Mouse (Mus musculus): ENCODE results near the gene Ildr2. TPM values are rescaled to one million over a fixed set of nuclear protein-coding genes. Genes with fewer than 3 reads are reported as not detected.

Gene Ildr2
- total and polyA plus RNA-seq, 2 experiments from 2014 or later, result 6.4 to 38.1 TPM

DNA sequence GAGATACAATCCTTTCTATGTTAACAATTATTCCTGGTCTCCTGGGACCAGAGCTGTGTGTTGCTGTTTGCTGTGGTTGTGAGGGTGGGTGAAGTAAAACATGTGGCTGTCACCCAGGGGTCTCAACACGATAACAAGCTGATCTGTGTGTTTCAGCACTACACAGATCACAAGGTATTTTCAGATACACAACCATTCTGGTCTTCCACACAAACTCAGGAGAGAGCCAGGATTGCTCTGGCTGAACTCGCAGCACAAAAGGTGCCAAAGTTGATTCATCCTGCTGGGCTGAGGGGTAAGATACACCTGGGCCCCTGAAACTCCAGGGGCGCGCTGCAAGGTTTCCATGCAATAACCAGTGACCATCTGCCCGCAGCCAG, 54.5 kb downstream of the Ildr2 start:
- Histone ChIP-seq H3K27ac (ENCODE audit: low read depth, low read length) (no peak overlapping the region; the same call in 1 of the 2 replicates), H3K9me3 (ENCODE audit: low read length) (no peaks in the 10 kb centered on the region), H3K36me3 (ENCODE audit: insufficient read depth) (no peaks in the 10 kb centered on the region), H3K4me3 (ENCODE audit: low read depth, low read length) (peak overlapping the region; percentile 57), H3K4me1 (ENCODE audit: insufficient read depth) (no peaks in the 10 kb centered on the region), H3K27me3 (ENCODE audit: insufficient read depth, low read length) (no peaks in the 10 kb centered on the region; the same call in 1 of the 2 replicates), H3K4me2 (ENCODE audit: low read depth) (peak overlapping the region; percentile 95), H3K9ac (peak overlapping the region; percentile 59)
- ATAC-seq (no peak), DNase-seq (no peak)
- 18% methylated on average over 5 of the region's 5 CpGs for WGBS
- TF ChIP-seq CTCF (IDR thresholded peaks at IDR 0.05; ENCODE audit: low read depth), result no peak

- TF ChIP-seq CTCF (IDR thresholded peaks at IDR 0.05; ENCODE audit: low read depth), result peak; percentile 37
- 2% methylated on average over 94 of the region's 94 CpGs for WGBS
Measured at GRCm38 (mm10) chr1:166308851-166309715, 55.1 kb downstream of the Ildr2 start.

DNA sequence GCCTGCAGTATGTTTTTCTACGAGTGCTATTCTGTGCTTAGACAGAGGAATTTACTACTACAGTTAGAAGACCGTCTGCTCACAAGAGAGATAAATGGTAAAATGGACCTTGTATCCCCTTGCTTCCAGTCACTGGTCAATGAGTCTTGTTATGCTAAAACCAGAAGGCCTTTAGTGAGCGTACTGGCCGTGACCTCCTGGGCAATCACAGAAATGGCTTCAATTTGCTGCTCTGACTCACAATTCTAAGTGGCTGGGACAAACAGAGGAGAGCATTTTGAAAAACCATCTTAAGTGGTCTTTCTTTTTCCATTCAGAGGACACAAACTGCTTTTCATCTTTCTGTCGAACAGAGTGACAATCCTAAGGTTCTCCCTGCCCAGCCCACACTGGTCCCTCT, 57.2 kb downstream of the Ildr2 start:
- Histone ChIP-seq H3K4me2 (ENCODE audit: low read depth) (no peak overlapping the region), H3K4me3 (ENCODE audit: low read depth, low read length) (no peak overlapping the region), H3K27me3 (ENCODE audit: insufficient read depth, low read length) (no peaks in the 10 kb centered on the region; the same call in 1 of the 2 replicates), H3K36me3 (ENCODE audit: insufficient read depth) (no peaks in the 10 kb centered on the region), H3K4me1 (ENCODE audit: insufficient read depth) (no peaks in the 10 kb centered on the region), H3K9me3 (ENCODE audit: low read length) (no peaks in the 10 kb centered on the region), H3K9ac (no peak overlapping the region), H3K27ac (ENCODE audit: low read depth, low read length) (no peak overlapping the region)
- TF ChIP-seq CTCF (IDR thresholded peaks at IDR 0.05; ENCODE audit: low read depth), result no peak
- ATAC-seq (no peak), DNase-seq (no peak)
- 71% methylated on average over 5 of the region's 5 CpGs for WGBS

More at GRCm38 (mm10) chr1:166308851-166309715, 55.1 kb downstream of the Ildr2 start:
- DNase-seq, result peak; percentile 63
- Histone ChIP-seq H3K4me1 (ENCODE audit: insufficient read depth) (no peaks in the 10 kb centered on the region), H3K9ac (peak overlapping the region; percentile 59), H3K4me2 (ENCODE audit: low read depth) (peak overlapping the region; percentile 95), H3K4me3 (ENCODE audit: low read depth, low read length) (peak overlapping the region; percentile 57), H3K27me3 (ENCODE audit: insufficient read depth, low read length) (no peaks in the 10 kb centered on the region; the same call in 1 of the 2 replicates), H3K27ac (ENCODE audit: low read depth, low read length) (peak overlapping the region; percentile 35; the same call in 1 of the 2 replicates), H3K36me3 (ENCODE audit: insufficient read depth) (no peaks in the 10 kb centered on the region), H3K9me3 (ENCODE audit: low read length) (no peaks in the 10 kb centered on the region)
- ATAC-seq, result peak; percentile 64

GRCm38 (mm10) chr1:166313637-166314036, 59.7 kb downstream of the Ildr2 start:
- Histone ChIP-seq H3K36me3 (ENCODE audit: insufficient read depth) (no peaks in the 10 kb centered on the region), H3K4me3 (ENCODE audit: low read depth, low read length) (no peak overlapping the region), H3K27ac (ENCODE audit: low read depth, low read length) (no peak overlapping the region), H3K9ac (no peak overlapping the region), H3K4me1 (ENCODE audit: insufficient read depth) (no peaks in the 10 kb centered on the region), H3K27me3 (ENCODE audit: insufficient read depth, low read length) (no peaks in the 10 kb centered on the region), H3K4me2 (ENCODE audit: low read depth) (no peak overlapping the region), H3K9me3 (ENCODE audit: low read length) (no peaks in the 10 kb centered on the region)
- DNase-seq (no peak), ATAC-seq (no peak)
- 84% methylated on average over 1 of the region's 1 CpGs for WGBS
- no peak for TF ChIP-seq CTCF (IDR thresholded peaks at IDR 0.05; ENCODE audit: low read depth)

- DNase-seq (no peak), ATAC-seq (no peak)
- Histone ChIP-seq H3K27ac (ENCODE audit: low read depth, low read length) (no peak overlapping the region), H3K9me3 (ENCODE audit: low read length) (no peaks in the 10 kb centered on the region), H3K4me3 (ENCODE audit: low read depth, low read length) (no peak overlapping the region), H3K4me1 (ENCODE audit: insufficient read depth) (no peaks in the 10 kb centered on the region), H3K4me2 (ENCODE audit: low read depth) (no peak overlapping the region), H3K36me3 (ENCODE audit: insufficient read depth) (no peaks in the 10 kb centered on the region), H3K27me3 (ENCODE audit: insufficient read depth, low read length) (no peaks in the 10 kb centered on the region), H3K9ac (no peak overlapping the region)
- TF ChIP-seq CTCF (IDR thresholded peaks at IDR 0.05; ENCODE audit: low read depth), result no peak
- 86% methylated on average over 4 of the region's 4 CpGs for WGBS
Measured at GRCm38 (mm10) chr1:166315706-166316105, 61.8 kb downstream of the Ildr2 start.

GRCm38 (mm10) chr1:166319132-166319698, 65.3 kb downstream of the Ildr2 start:
- peak; percentile 78 for DNase-seq
- peak; percentile 40 for ATAC-seq
- 11% methylated on average over 4 of the region's 4 CpGs for WGBS

GRCm38 (mm10) chr1:166326421-166326820, 72.5 kb downstream of the Ildr2 start:
- H3K4me2 ChIP-seq (ENCODE audit: low read depth), result no peak overlapping the region
- H3K4me3 ChIP-seq (ENCODE audit: low read depth, low read length), result no peak overlapping the region
- 80% methylated on average over 3 of the region's 3 CpGs for WGBS
- H3K27ac ChIP-seq (ENCODE audit: low read depth, low read length), result no peak overlapping the region
- TF ChIP-seq CTCF (IDR thresholded peaks at IDR 0.05; ENCODE audit: low read depth), result no peak
- peak; percentile 42; the same call in 1 of the 2 replicates for ATAC-seq
- no peaks in the 10 kb centered on the region for H3K27me3 ChIP-seq (ENCODE audit: insufficient read depth, low read length)
- H3K9me3 ChIP-seq (ENCODE audit: low read length), result no peaks in the 10 kb centered on the region
- DNase-seq, result no peak
- no peaks in the 10 kb centered on the region for H3K36me3 ChIP-seq (ENCODE audit: insufficient read depth)
- H3K4me1 ChIP-seq (ENCODE audit: insufficient read depth), result peaks cover 4% of the 10 kb centered on the region
- no peak overlapping the region for H3K9ac ChIP-seq

More at GRCm38 (mm10) chr1:166319132-166319698, 65.3 kb downstream of the Ildr2 start:
- Histone ChIP-seq H3K4me2 (ENCODE audit: low read depth) (no peak overlapping the region), H3K27me3 (ENCODE audit: insufficient read depth, low read length) (no peaks in the 10 kb centered on the region), H3K9me3 (ENCODE audit: low read length) (no peaks in the 10 kb centered on the region), H3K4me3 (ENCODE audit: low read depth, low read length) (no peak overlapping the region), H3K36me3 (ENCODE audit: insufficient read depth) (no peaks in the 10 kb centered on the region), H3K4me1 (ENCODE audit: insufficient read depth) (no peaks in the 10 kb centered on the region), H3K27ac (ENCODE audit: low read depth, low read length) (no peak overlapping the region), H3K9ac (no peak overlapping the region)
- TF ChIP-seq CTCF (IDR thresholded peaks at IDR 0.05; ENCODE audit: low read depth), result peak; percentile 84
